Mouse (Mus musculus) adipocyte (in vitro differentiated cells): Measurements from ENCODE around the gene Olfml3.

ENCODE experiments used
- DNase-seq: peaks from one replicate; pipeline ENCODE4 v3.0.0-alpha.2; 2016; ENCODE audit warnings: low spot score

Olfml3 gene

GRCm38 (mm10) chr3:103739329-103739728 lies 1.5 kb upstream of the Olfml3 start, which contains the start of gene Gm10964:
Gm10964 (plus strand) TSS chr3:103739366.
- DNase-seq = no peak

- no peak for DNase-seq
Observed at GRCm38 (mm10) chr3:103737061-103737754, 593 bp downstream of the Olfml3 start.

- DNase-seq = no peak
Observed at GRCm38 (mm10) chr3:103735776-103736600, 1.8 kb downstream of the Olfml3 start.

GRCm38 (mm10) chr3:103734696-103735519 lies 2.9 kb downstream of the Olfml3 start:
- DNase-seq = peak; percentile 79

GRCm38 (mm10) chr3:103733799-103734695 lies 3.8 kb downstream of the Olfml3 start:
- DNase-seq = no peak

GRCm38 (mm10) chr3:103733176-103733575 lies 4.6 kb downstream of the Olfml3 start:
- no peak for DNase-seq

- no peak for DNase-seq
Observed at GRCm38 (mm10) chr3:103732116-103732515, 5.7 kb downstream of the Olfml3 start.

GRCm38 (mm10) chr3:103729850-103730249 lies 8.0 kb downstream of the Olfml3 start:
- no peak for DNase-seq

- DNase-seq = no peak
Observed at GRCm38 (mm10) chr3:103727813-103728326, 9.9 kb downstream of the Olfml3 start.

GRCm38 (mm10) chr3:103726642-103727041 lies 11.2 kb downstream of the Olfml3 start:
- DNase-seq = no peak

GRCm38 (mm10) chr3:103724137-103724536 lies 13.7 kb downstream of the Olfml3 start:
- no peak for DNase-seq

GRCm38 (mm10) chr3:103718728-103719127 lies 19.1 kb downstream of the Olfml3 start:
- no peak for DNase-seq

GRCm38 (mm10) chr3:103716774-103717760 lies 20.7 kb downstream of the Olfml3 start:
- DNase-seq = peak; percentile 77

GRCm38 (mm10) chr3:103715762-103716693 lies 21.8 kb downstream of the Olfml3 start:
- DNase-seq = peak; percentile 73

GRCm38 (mm10) chr3:103714942-103715341 lies 22.9 kb downstream of the Olfml3 start:
- DNase-seq = no peak

- no peak for DNase-seq
Observed at GRCm38 (mm10) chr3:103714236-103714875, 23.4 kb downstream of the Olfml3 start.

GRCm38 (mm10) chr3:103712196-103712595 lies 25.6 kb downstream of the Olfml3 start:
- peak; percentile 75 for DNase-seq

GRCm38 (mm10) chr3:103709470-103710040 lies 28.2 kb downstream of the Olfml3 start:
- DNase-seq = no peak
